Mouse (Mus musculus) myocyte (in vitro differentiated cells): ENCODE data around the gene Pacrg. TPM values are rescaled to one million over a fixed set of nuclear protein-coding genes. Genes with fewer than 3 reads are reported as not detected.

Experiments
- H3K27me3 ChIP-seq: one replicate; pipeline ENCODE4 v1.6.1; 2011; ENCODE audit not compliant: control insufficient read depth, insufficient read depth, insufficient read length
- H3K36me3 ChIP-seq: one replicate; pipeline ENCODE4 v1.6.1; 2011; ENCODE audit not compliant: control insufficient read depth, insufficient read depth
- H3K4me2 ChIP-seq: one replicate; pipeline ENCODE4 v1.6.1; 2011; ENCODE audit warnings: low read depth, control low read depth
- H3K4me3 ChIP-seq: one replicate; pipeline ENCODE4 v1.5.1; 2011; ENCODE audit warnings: mild to moderate bottlenecking, control low read depth, moderate library complexity
- H3K79me2 ChIP-seq: one replicate; pipeline ENCODE4 v1.6.1; 2011; ENCODE audit not compliant: control insufficient read depth, insufficient read depth
- H3ac ChIP-seq: one replicate; pipeline ENCODE4 v1.6.1; 2011; ENCODE audit not compliant: control insufficient read depth, insufficient read length
- CEBPB ChIP-seq: IDR thresholded peaks from 2 replicates; pipeline ENCODE4 v1.6.1; 2011; ENCODE audit warnings: mild to moderate bottlenecking, moderate library complexity; ENCODE audit not compliant: poor library complexity, insufficient read depth, severe bottlenecking
- E2F4 ChIP-seq: IDR thresholded peaks from one replicate; pipeline ENCODE4 v1.6.1; 2011; ENCODE audit warnings: mild to moderate bottlenecking, control low read depth, moderate library complexity; ENCODE audit not compliant: insufficient read depth
- MAX ChIP-seq: IDR thresholded peaks from one replicate; pipeline ENCODE4 v1.6.1; 2011; ENCODE audit warnings: low read depth, mild to moderate bottlenecking, control low read depth
- MYOD1 ChIP-seq, 3 experiments: IDR thresholded peaks; one replicate each; pipeline ENCODE4 v1.6.1; 2011; ENCODE audit warnings: control low read depth in 2 of 3, low read depth in 2 of 3, mild to moderate bottlenecking in 2 of 3, moderate library complexity in 1 of 3; ENCODE audit not compliant: insufficient read length in 2 of 3, control insufficient read depth in 1 of 3
- MYOG ChIP-seq, 3 experiments: IDR thresholded peaks; one replicate each; pipeline ENCODE4 v1.6.1; 2011; ENCODE audit warnings: control low read depth in 2 of 3, low read depth in 2 of 3, mild to moderate bottlenecking in 2 of 3; ENCODE audit not compliant: insufficient read length in 2 of 3, control insufficient read depth in 1 of 3, insufficient read depth in 1 of 3
- POLR2A ChIP-seq: IDR thresholded peaks from one replicate; pipeline ENCODE4 v1.6.1; 2011; ENCODE audit warnings: low read depth, mild to moderate bottlenecking, control low read depth, moderate library complexity; ENCODE audit not compliant: insufficient read length
- POLR2AphosphoS2 ChIP-seq: IDR thresholded peaks from one replicate; pipeline ENCODE4 v1.6.1; 2011; ENCODE audit warnings: low read depth, control low read depth; ENCODE audit not compliant: insufficient read length
- REST ChIP-seq: IDR thresholded peaks from one replicate; pipeline ENCODE4 v1.6.1; 2011; ENCODE audit warnings: mild to moderate bottlenecking, control low read depth, moderate library complexity; ENCODE audit not compliant: insufficient read depth, insufficient read length
- SRF ChIP-seq: IDR thresholded peaks from one replicate; pipeline ENCODE4 v1.6.1; 2011; ENCODE audit warnings: low read depth; ENCODE audit not compliant: control insufficient read depth, insufficient read length
- TCF12 ChIP-seq: IDR thresholded peaks from one replicate; pipeline ENCODE4 v1.6.1; 2011; ENCODE audit warnings: mild to moderate bottlenecking, control low read depth; ENCODE audit not compliant: poor library complexity, insufficient read depth, severe bottlenecking
- TCF3 ChIP-seq: IDR thresholded peaks from one replicate; pipeline ENCODE4 v1.6.1; 2011; ENCODE audit warnings: low read depth, control low read depth; ENCODE audit not compliant: insufficient read length
- USF1 ChIP-seq: IDR thresholded peaks from one replicate; pipeline ENCODE4 v1.6.1; 2011; ENCODE audit warnings: low read depth, mild to moderate bottlenecking, control low read depth, moderate library complexity
- polyA plus RNA-seq: library from polyadenylated mRNA; unstranded; fragments of >200 nt; fragmentation: generic; extraction: Trizol; gene quantifications from one replicate; pipeline ENCODE4 v1.2.1, GENCODE M21; 2012; ENCODE audit warnings: missing spikeins

Pacrg gene
- polyA plus RNA-seq, 1 experiment, result 0.64 TPM

GRCm38 (mm10) chr17:10624699-10625424 lies 215.2 kb downstream of the Pacrg start:
- Histone ChIP-seq H3K4me3 (no peak overlapping the region), H3K79me2 (no peaks in the 10 kb centered on the region), H3K36me3 (no peaks in the 10 kb centered on the region), H3ac (no peak overlapping the region), H3K4me2 (no peak overlapping the region), H3K27me3 (no peaks in the 10 kb centered on the region)
- TF ChIP-seq MAX, result no peak
- no peak for TF ChIP-seq E2F4
- no peak for TF ChIP-seq TCF12
- TF ChIP-seq MYOG (IDR thresholded peaks at IDR 0.05; ENCODE audit: control insufficient read depth in 1 of 3, insufficient read depth in 1 of 3, insufficient read length in 2 of 3, low read depth in 2 of 3), result no peak
- no peak for TF ChIP-seq USF1
- TF ChIP-seq POLR2AphosphoS2, result no peak
- no peak for TF ChIP-seq MYOD1 (IDR thresholded peaks at IDR 0.05; ENCODE audit: control insufficient read depth in 1 of 3, insufficient read length in 2 of 3, low read depth in 2 of 3)
- TF ChIP-seq SRF, result no peak
- no peak for TF ChIP-seq TCF3

GRCm38 (mm10) chr17:10620621-10621020 lies 219.5 kb downstream of the Pacrg start:
- TF ChIP-seq MYOD1 (IDR thresholded peaks at IDR 0.05; ENCODE audit: control insufficient read depth in 1 of 3, insufficient read length in 2 of 3, low read depth in 2 of 3) (no peak), MYOG (IDR thresholded peaks at IDR 0.05; ENCODE audit: control insufficient read depth in 1 of 3, insufficient read depth in 1 of 3, insufficient read length in 2 of 3, low read depth in 2 of 3) (no peak), POLR2A (no peak), USF1 (no peak)

GRCm38 (mm10) chr17:10619881-10620280 lies 220.2 kb downstream of the Pacrg start:
- H3K27me3 ChIP-seq, result no peaks in the 10 kb centered on the region
- H3ac ChIP-seq, result no peak overlapping the region
- TF ChIP-seq POLR2A (no peak), POLR2AphosphoS2 (no peak), E2F4 (no peak)
- H3K36me3 ChIP-seq, result no peaks in the 10 kb centered on the region
- H3K4me3 ChIP-seq, result no peak overlapping the region
- H3K4me2 ChIP-seq, result no peak overlapping the region
- H3K79me2 ChIP-seq, result no peaks in the 10 kb centered on the region

More at GRCm38 (mm10) chr17:10620621-10621020, 219.5 kb downstream of the Pacrg start:
- Histone ChIP-seq H3K4me2 (no peak overlapping the region), H3ac (no peak overlapping the region), H3K27me3 (no peaks in the 10 kb centered on the region), H3K79me2 (no peaks in the 10 kb centered on the region), H3K36me3 (no peaks in the 10 kb centered on the region), H3K4me3 (no peak overlapping the region)

GRCm38 (mm10) chr17:10617656-10618055 lies 222.5 kb downstream of the Pacrg start:
- Histone ChIP-seq H3ac (no peak overlapping the region), H3K79me2 (no peaks in the 10 kb centered on the region), H3K4me3 (no peak overlapping the region), H3K36me3 (no peaks in the 10 kb centered on the region), H3K27me3 (no peaks in the 10 kb centered on the region), H3K4me2 (no peak overlapping the region)
- no peak for TF ChIP-seq MYOD1 (IDR thresholded peaks at IDR 0.05; ENCODE audit: control insufficient read depth in 1 of 3, insufficient read length in 2 of 3, low read depth in 2 of 3)
- TF ChIP-seq MAX, result no peak
- TF ChIP-seq SRF, result no peak
- TF ChIP-seq REST, result no peak
- TF ChIP-seq POLR2A, result no peak
- TF ChIP-seq CEBPB, result no peak
- TF ChIP-seq USF1, result no peak
- no peak for TF ChIP-seq TCF12
- no peak for TF ChIP-seq TCF3
- no peak for TF ChIP-seq POLR2AphosphoS2
- TF ChIP-seq E2F4, result no peak
- no peak for TF ChIP-seq MYOG (IDR thresholded peaks at IDR 0.05; ENCODE audit: control insufficient read depth in 1 of 3, insufficient read depth in 1 of 3, insufficient read length in 2 of 3, low read depth in 2 of 3)

- no peaks in the 10 kb centered on the region for H3K36me3 ChIP-seq
- TF ChIP-seq SRF, result no peak
- no peak for TF ChIP-seq POLR2A
- TF ChIP-seq POLR2AphosphoS2, result no peak
- no peak for TF ChIP-seq USF1
- no peak for TF ChIP-seq TCF3
- TF ChIP-seq MAX, result no peak
- TF ChIP-seq MYOD1 (IDR thresholded peaks at IDR 0.05; ENCODE audit: control insufficient read depth in 1 of 3, insufficient read length in 2 of 3, low read depth in 2 of 3), result no peak
- H3K4me3 ChIP-seq, result no peak overlapping the region
- no peak overlapping the region for H3ac ChIP-seq
- H3K79me2 ChIP-seq, result no peaks in the 10 kb centered on the region
- no peak overlapping the region for H3K4me2 ChIP-seq
- no peaks in the 10 kb centered on the region for H3K27me3 ChIP-seq
Observed at GRCm38 (mm10) chr17:10615611-10616010, 224.5 kb downstream of the Pacrg start.

GRCm38 (mm10) chr17:10614696-10615095 lies 225.4 kb downstream of the Pacrg start:
- H3K4me2 ChIP-seq, result no peak overlapping the region
- H3K36me3 ChIP-seq, result no peaks in the 10 kb centered on the region
- no peaks in the 10 kb centered on the region for H3K27me3 ChIP-seq
- no peak overlapping the region for H3K4me3 ChIP-seq
- no peak overlapping the region for H3ac ChIP-seq
- no peak for TF ChIP-seq CEBPB
- TF ChIP-seq MYOG (IDR thresholded peaks at IDR 0.05; ENCODE audit: control insufficient read depth in 1 of 3, insufficient read depth in 1 of 3, insufficient read length in 2 of 3, low read depth in 2 of 3), result no peak
- TF ChIP-seq POLR2A, result no peak
- TF ChIP-seq MAX, result no peak
- no peak for TF ChIP-seq SRF
- no peak for TF ChIP-seq USF1
- no peak for TF ChIP-seq TCF12
- TF ChIP-seq POLR2AphosphoS2, result no peak
- no peak for TF ChIP-seq MYOD1 (IDR thresholded peaks at IDR 0.05; ENCODE audit: control insufficient read depth in 1 of 3, insufficient read length in 2 of 3, low read depth in 2 of 3)
- TF ChIP-seq REST, result no peak
- TF ChIP-seq TCF3, result no peak
- no peak for TF ChIP-seq E2F4
- H3K79me2 ChIP-seq, result no peaks in the 10 kb centered on the region
